Mouse (Mus musculus): Measurements from ENCODE around the gene Myo16. TPM values are rescaled to one million over a fixed set of nuclear protein-coding genes. Genes with fewer than 3 reads are reported as not detected.

Myo16 gene
- polyA plus RNA-seq, 1 experiment = not detected

DNA sequence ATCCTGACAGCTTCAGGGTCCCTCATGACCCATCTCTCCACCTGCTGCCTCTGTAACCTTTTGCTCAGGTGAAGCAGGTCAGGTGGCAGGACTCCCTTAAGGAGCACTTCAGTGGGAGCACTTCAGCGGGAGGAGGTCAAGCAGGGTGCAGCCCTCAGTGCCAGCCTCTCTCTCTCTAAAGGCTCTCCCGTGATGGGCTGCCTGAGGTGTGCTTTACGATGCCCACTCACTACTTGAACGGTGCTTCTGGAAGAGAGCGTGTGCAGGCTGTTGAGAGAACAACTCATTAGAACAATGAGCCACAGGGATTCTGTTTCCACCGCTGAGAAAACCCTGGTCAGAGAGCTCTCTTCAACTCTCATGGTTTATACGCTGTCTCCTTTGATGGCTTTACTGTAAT, 241.4 kb downstream of the Myo16 start:
- Histone ChIP-seq H3K4me1 (ENCODE audit: control insufficient read depth, insufficient read depth, insufficient read length, low read length) (no peaks in the 10 kb centered on the region), H3K4me3 (ENCODE audit: insufficient read depth, low read depth, low read length) (no peak overlapping the region), H3K27ac (replicated peaks; ENCODE audit: low read depth, low read length) (no peak overlapping the region)

DNA sequence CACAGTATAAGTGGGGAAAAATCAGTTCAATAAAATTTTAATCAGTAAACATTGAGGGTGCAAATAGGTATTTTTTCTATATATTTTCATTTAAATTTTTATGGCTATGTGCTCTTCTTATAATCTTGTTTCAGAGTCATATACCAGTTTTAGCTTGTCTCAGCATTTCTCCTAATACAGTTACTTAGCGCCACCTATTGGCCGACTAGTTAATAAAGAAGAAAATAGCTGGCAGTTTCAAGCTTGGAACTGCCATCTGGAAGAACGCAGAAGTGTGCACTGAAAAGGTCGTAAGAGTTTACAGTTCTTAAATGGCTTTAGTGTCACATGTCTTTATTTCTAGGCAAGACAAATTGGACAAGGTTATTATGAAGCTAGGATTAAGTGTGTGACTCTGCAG, 248.9 kb downstream of the Myo16 start:
- Histone ChIP-seq H3K4me1 (ENCODE audit: control insufficient read depth, insufficient read depth, insufficient read length, low read length) (no peaks in the 10 kb centered on the region), H3K27ac (replicated peaks; ENCODE audit: low read depth, low read length) (no peak overlapping the region), H3K4me3 (ENCODE audit: insufficient read depth, low read depth, low read length) (no peak overlapping the region)

- Histone ChIP-seq H3K4me3 (ENCODE audit: insufficient read depth, low read depth, low read length) (no peak overlapping the region), H3K4me1 (ENCODE audit: control insufficient read depth, insufficient read depth, insufficient read length, low read length) (no peaks in the 10 kb centered on the region), H3K27ac (replicated peaks; ENCODE audit: low read depth, low read length) (no peak overlapping the region)
Measured at GRCm38 (mm10) chr8:10405469-10405868, 251.8 kb downstream of the Myo16 start.

DNA sequence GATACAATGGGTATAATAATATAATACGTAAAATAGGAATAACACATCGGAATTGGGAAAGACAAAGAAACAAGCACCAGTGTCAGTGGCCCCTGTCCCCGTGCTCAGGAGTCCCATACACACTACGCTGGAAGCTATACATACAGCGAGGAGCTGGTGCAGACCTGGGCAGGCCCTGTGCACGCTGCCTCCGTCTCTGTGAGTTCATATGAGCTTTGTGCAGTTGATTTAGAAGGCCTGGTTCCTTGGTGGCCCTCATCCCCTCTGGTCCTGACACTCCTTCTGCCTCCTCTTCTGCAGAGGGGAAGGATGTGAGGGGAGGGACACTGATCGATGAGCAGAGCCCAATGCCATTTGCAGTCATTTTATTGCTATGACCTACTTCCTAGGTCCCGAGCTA, 255.3 kb downstream of the Myo16 start:
- Histone ChIP-seq H3K4me1 (ENCODE audit: control insufficient read depth, insufficient read depth, insufficient read length, low read length) (no peaks in the 10 kb centered on the region), H3K4me3 (ENCODE audit: insufficient read depth, low read depth, low read length) (no peak overlapping the region), H3K27ac (replicated peaks; ENCODE audit: low read depth, low read length) (no peak overlapping the region)

- Histone ChIP-seq H3K27ac (replicated peaks; ENCODE audit: low read depth, low read length) (no peak overlapping the region), H3K4me1 (ENCODE audit: control insufficient read depth, insufficient read depth, insufficient read length, low read length) (no peaks in the 10 kb centered on the region), H3K4me3 (ENCODE audit: insufficient read depth, low read depth, low read length) (no peak overlapping the region)
Measured at GRCm38 (mm10) chr8:10411511-10411910, 257.8 kb downstream of the Myo16 start.

DNA sequence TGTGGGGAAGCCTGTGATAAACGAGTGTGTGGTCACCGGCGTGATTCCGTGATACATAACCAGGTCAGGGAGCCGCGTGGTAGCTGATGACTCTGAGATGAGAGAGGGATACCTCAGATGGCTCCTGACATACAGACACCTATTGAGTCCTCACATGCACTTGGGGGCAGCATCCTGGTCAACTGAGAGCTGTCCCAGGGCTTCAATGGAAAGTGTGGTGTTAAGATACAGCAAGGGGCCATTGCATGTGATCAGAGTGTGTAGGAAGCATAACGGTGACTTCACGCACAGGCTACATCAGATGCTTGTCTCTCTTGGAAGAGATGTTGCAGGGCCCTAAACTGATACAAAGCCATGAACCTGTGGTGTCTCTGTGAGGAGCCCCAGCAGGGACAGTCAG, 260.2 kb downstream of the Myo16 start:
- Histone ChIP-seq H3K27ac (replicated peaks; ENCODE audit: low read depth, low read length) (no peak overlapping the region), H3K4me1 (ENCODE audit: control insufficient read depth, insufficient read depth, insufficient read length, low read length) (no peaks in the 10 kb centered on the region), H3K4me3 (ENCODE audit: insufficient read depth, low read depth, low read length) (no peak overlapping the region)

DNA sequence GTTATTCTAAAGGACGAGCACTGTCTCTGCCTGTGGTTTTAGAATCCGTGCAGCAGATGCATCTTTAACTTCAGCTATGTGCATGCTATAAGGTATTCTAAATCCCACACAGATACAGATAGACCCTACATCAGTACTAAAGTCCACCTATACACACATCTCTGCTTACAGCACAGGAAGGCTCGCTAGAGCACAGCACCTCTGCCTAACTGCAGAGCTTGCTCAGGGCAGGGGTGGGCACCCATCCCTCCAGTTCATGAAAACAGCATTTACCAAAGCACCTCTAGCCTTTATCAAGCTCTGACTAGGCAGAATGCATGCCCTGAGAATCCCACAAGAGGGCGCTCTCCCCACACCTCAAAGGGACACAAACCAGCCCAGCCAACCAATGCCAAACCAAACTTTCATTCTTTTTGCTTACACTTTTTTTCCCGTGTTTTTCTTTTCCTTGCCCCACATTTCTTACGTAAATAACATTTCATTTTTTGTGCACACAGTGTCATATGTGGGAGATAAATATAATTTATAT, 261.0 kb downstream of the Myo16 start:
- H3K4me3 ChIP-seq (ENCODE audit: insufficient read depth, low read depth, low read length) = no peak overlapping the region
- no peak overlapping the region for H3K27ac ChIP-seq (replicated peaks; ENCODE audit: low read depth, low read length)
- H3K4me1 ChIP-seq (ENCODE audit: control insufficient read depth, insufficient read depth, insufficient read length, low read length) = no peaks in the 10 kb centered on the region

DNA sequence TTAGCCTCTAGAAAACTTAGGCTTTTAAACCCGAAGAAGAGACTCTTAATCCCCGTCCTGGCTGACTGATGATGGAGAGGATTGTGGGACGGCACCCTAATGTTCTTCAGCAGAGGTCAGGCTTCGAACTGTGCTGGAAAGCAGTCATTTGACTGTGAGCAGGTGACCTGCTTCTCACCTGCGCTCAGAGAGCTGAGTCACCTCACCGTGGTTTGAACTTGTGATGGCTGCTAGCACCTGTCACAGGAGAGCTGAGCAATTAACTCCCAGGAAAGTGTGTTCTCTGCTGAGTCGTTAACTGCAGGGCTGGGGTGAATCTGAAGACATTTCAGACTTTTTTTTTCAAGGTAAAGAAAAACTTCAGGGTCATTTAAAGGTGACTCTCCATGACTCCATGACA, 261.6 kb downstream of the Myo16 start:
- H3K27ac ChIP-seq (replicated peaks; ENCODE audit: low read depth, low read length) = no peak overlapping the region
- no peak overlapping the region for H3K4me3 ChIP-seq (ENCODE audit: insufficient read depth, low read depth, low read length)
- H3K4me1 ChIP-seq (ENCODE audit: control insufficient read depth, insufficient read depth, insufficient read length, low read length) = no peaks in the 10 kb centered on the region

- no peak overlapping the region for H3K27ac ChIP-seq (replicated peaks; ENCODE audit: low read depth, low read length)
- H3K4me3 ChIP-seq (ENCODE audit: insufficient read depth, low read depth, low read length) = no peak overlapping the region
- H3K4me1 ChIP-seq (ENCODE audit: control insufficient read depth, insufficient read depth, insufficient read length, low read length) = no peaks in the 10 kb centered on the region
Measured at GRCm38 (mm10) chr8:10415885-10416284, 262.2 kb downstream of the Myo16 start.

GRCm38 (mm10) chr8:10416806-10417205, 263.1 kb downstream of the Myo16 start:
- no peaks in the 10 kb centered on the region for H3K4me1 ChIP-seq (ENCODE audit: control insufficient read depth, insufficient read depth, insufficient read length, low read length)
- no peak overlapping the region for H3K27ac ChIP-seq (replicated peaks; ENCODE audit: low read depth, low read length)
- no peak overlapping the region for H3K4me3 ChIP-seq (ENCODE audit: insufficient read depth, low read depth, low read length)

DNA sequence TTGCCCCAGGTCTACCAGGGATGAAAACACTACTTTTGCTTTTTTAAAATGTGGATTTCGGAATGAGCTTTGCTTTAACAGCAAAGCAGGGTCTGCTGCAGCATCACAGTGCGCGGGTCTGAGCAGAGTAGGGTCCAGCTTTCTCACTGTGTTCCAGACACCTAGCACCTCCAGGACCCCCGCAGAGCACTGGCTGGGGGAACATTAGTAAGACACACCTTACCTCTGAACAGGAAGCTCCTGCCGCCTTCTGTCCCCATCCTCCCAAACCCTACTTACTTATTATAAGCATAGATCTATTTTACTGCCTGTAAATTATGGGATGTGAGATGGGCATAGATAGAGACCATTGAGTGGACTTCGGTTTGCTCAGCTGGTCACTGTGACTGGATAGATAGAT, 263.6 kb downstream of the Myo16 start:
- no peak overlapping the region for H3K27ac ChIP-seq (replicated peaks; ENCODE audit: low read depth, low read length)
- no peak overlapping the region for H3K4me3 ChIP-seq (ENCODE audit: insufficient read depth, low read depth, low read length)
- no peaks in the 10 kb centered on the region for H3K4me1 ChIP-seq (ENCODE audit: control insufficient read depth, insufficient read depth, insufficient read length, low read length)

- Histone ChIP-seq H3K4me1 (ENCODE audit: control insufficient read depth, insufficient read depth, insufficient read length, low read length) (no peaks in the 10 kb centered on the region), H3K4me3 (ENCODE audit: insufficient read depth, low read depth, low read length) (no peak overlapping the region)
Measured at GRCm38 (mm10) chr8:10418013-10418412, 264.3 kb downstream of the Myo16 start.

DNA sequence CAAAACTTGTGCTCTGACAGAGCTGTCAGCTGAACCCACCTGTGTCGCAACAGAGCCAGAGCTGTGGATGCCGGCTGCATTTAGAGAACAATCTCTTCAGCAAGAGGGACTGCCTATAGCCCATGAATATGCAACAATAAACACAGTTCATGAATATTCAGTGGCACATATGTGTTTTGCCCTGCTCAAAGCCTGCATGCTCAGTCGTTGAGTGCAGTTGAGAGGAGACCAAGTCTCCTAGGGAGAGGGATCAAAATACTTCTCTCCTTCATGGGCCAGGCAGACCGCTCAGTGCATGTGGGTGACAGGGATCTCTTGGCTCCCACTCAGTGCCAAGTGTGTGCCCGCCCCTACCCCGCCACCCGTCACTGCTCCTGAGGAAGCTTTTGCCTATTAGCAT, 265.3 kb downstream of the Myo16 start:
- Histone ChIP-seq H3K4me1 (ENCODE audit: control insufficient read depth, insufficient read depth, insufficient read length, low read length) (no peaks in the 10 kb centered on the region), H3K4me3 (ENCODE audit: insufficient read depth, low read depth, low read length) (no peak overlapping the region), H3K27ac (replicated peaks; ENCODE audit: low read depth, low read length) (no peak overlapping the region)

More at GRCm38 (mm10) chr8:10418013-10418412, 264.3 kb downstream of the Myo16 start:
- H3K27ac ChIP-seq (replicated peaks; ENCODE audit: low read depth, low read length) = no peak overlapping the region

GRCm38 (mm10) chr8:10419726-10420125, 266.0 kb downstream of the Myo16 start:
- H3K4me3 ChIP-seq (ENCODE audit: insufficient read depth, low read depth, low read length) = no peak overlapping the region
- no peak overlapping the region for H3K27ac ChIP-seq (replicated peaks; ENCODE audit: low read depth, low read length)
- H3K4me1 ChIP-seq (ENCODE audit: control insufficient read depth, insufficient read depth, insufficient read length, low read length) = no peaks in the 10 kb centered on the region

GRCm38 (mm10) chr8:10420551-10420950, 266.8 kb downstream of the Myo16 start:
- Histone ChIP-seq H3K27ac (replicated peaks; ENCODE audit: low read depth, low read length) (no peak overlapping the region), H3K4me1 (ENCODE audit: control insufficient read depth, insufficient read depth, insufficient read length, low read length) (no peaks in the 10 kb centered on the region), H3K4me3 (ENCODE audit: insufficient read depth, low read depth, low read length) (no peak overlapping the region)

GRCm38 (mm10) chr8:10421516-10422090, 267.9 kb downstream of the Myo16 start:
- Histone ChIP-seq H3K4me3 (ENCODE audit: insufficient read depth, low read depth, low read length) (no peak overlapping the region), H3K4me1 (ENCODE audit: control insufficient read depth, insufficient read depth, insufficient read length, low read length) (no peaks in the 10 kb centered on the region), H3K27ac (replicated peaks; ENCODE audit: low read depth, low read length) (no peak overlapping the region)
